Mouse (Mus musculus) myocyte (in vitro differentiated cells): ENCODE measurements around the gene Arhgef18.

Source experiments
- CEBPB ChIP-seq: IDR thresholded peaks from 2 replicates; pipeline ENCODE4 v1.6.1; 2011; ENCODE audit warnings: mild to moderate bottlenecking, moderate library complexity; ENCODE audit not compliant: poor library complexity, insufficient read depth, severe bottlenecking
- E2F4 ChIP-seq: IDR thresholded peaks from one replicate; pipeline ENCODE4 v1.6.1; 2011; ENCODE audit warnings: mild to moderate bottlenecking, control low read depth, moderate library complexity; ENCODE audit not compliant: insufficient read depth
- MAX ChIP-seq: IDR thresholded peaks from one replicate; pipeline ENCODE4 v1.6.1; 2011; ENCODE audit warnings: low read depth, mild to moderate bottlenecking, control low read depth
- MYOD1 ChIP-seq, 3 experiments: IDR thresholded peaks; one replicate each; pipeline ENCODE4 v1.6.1; 2011; ENCODE audit warnings: control low read depth in 2 of 3, low read depth in 2 of 3, mild to moderate bottlenecking in 2 of 3, moderate library complexity in 1 of 3; ENCODE audit not compliant: insufficient read length in 2 of 3, control insufficient read depth in 1 of 3
- MYOG ChIP-seq, 3 experiments: IDR thresholded peaks; one replicate each; pipeline ENCODE4 v1.6.1; 2011; ENCODE audit warnings: control low read depth in 2 of 3, low read depth in 2 of 3, mild to moderate bottlenecking in 2 of 3; ENCODE audit not compliant: insufficient read length in 2 of 3, control insufficient read depth in 1 of 3, insufficient read depth in 1 of 3
- POLR2A ChIP-seq: IDR thresholded peaks from one replicate; pipeline ENCODE4 v1.6.1; 2011; ENCODE audit warnings: low read depth, mild to moderate bottlenecking, control low read depth, moderate library complexity; ENCODE audit not compliant: insufficient read length
- POLR2AphosphoS2 ChIP-seq: IDR thresholded peaks from one replicate; pipeline ENCODE4 v1.6.1; 2011; ENCODE audit warnings: low read depth, control low read depth; ENCODE audit not compliant: insufficient read length
- SRF ChIP-seq: IDR thresholded peaks from one replicate; pipeline ENCODE4 v1.6.1; 2011; ENCODE audit warnings: low read depth; ENCODE audit not compliant: control insufficient read depth, insufficient read length
- TCF12 ChIP-seq: IDR thresholded peaks from one replicate; pipeline ENCODE4 v1.6.1; 2011; ENCODE audit warnings: mild to moderate bottlenecking, control low read depth; ENCODE audit not compliant: poor library complexity, insufficient read depth, severe bottlenecking
- USF1 ChIP-seq: IDR thresholded peaks from one replicate; pipeline ENCODE4 v1.6.1; 2011; ENCODE audit warnings: low read depth, mild to moderate bottlenecking, control low read depth, moderate library complexity

DNA sequence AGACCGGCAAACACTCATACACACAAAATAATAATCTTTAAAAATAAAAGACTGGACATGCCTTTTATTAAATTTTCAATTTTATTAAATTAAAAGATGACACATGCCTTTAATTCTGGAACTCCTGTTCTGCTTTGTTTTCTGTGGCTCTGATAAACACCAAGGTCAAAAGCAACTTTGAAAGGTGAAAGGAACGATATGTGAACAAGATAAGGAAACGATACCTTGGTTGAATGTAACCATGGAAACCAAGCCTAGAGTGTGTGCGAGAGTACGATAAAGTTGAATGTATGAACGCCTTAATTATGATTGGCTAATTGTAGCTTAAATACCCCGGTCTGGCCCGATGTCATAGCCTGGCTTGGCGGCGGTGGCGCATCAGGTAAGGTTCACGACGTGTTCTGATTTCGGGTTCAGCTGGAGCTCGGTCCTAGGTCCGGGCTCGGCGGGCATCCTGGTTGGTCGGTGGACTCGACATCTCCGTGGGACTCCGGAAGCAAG, 89.5 kb downstream of the Arhgef18 start:
- TF ChIP-seq POLR2A = no peak
- no peak for TF ChIP-seq E2F4
- no peak for TF ChIP-seq MAX
- no peak for TF ChIP-seq TCF12
- no peak for TF ChIP-seq POLR2AphosphoS2
- no peak for TF ChIP-seq CEBPB
- TF ChIP-seq USF1 = no peak
- TF ChIP-seq MYOD1 (IDR thresholded peaks at IDR 0.05; ENCODE audit: control insufficient read depth in 1 of 3, insufficient read length in 2 of 3, low read depth in 2 of 3) = no peak
- TF ChIP-seq MYOG (IDR thresholded peaks at IDR 0.05; ENCODE audit: control insufficient read depth in 1 of 3, insufficient read depth in 1 of 3, insufficient read length in 2 of 3, low read depth in 2 of 3) = no peak
- TF ChIP-seq SRF = no peak
